Mouse (Mus musculus) erythroblast, embryonic 14.5 days (primary cell): Measurements from ENCODE around the gene Gm10142.

Experiments
- GATA1 ChIP-seq: IDR thresholded peaks from 2 replicates; pipeline ENCODE4 v1.6.1; 2012; ENCODE audit warnings: low read length, inconsistent platforms, mixed read lengths
- TAL1 ChIP-seq: IDR thresholded peaks from 3 replicates; pipeline ENCODE4 v1.6.1; 2012; ENCODE audit warnings: low read length, inconsistent platforms, mixed read lengths

DNA sequence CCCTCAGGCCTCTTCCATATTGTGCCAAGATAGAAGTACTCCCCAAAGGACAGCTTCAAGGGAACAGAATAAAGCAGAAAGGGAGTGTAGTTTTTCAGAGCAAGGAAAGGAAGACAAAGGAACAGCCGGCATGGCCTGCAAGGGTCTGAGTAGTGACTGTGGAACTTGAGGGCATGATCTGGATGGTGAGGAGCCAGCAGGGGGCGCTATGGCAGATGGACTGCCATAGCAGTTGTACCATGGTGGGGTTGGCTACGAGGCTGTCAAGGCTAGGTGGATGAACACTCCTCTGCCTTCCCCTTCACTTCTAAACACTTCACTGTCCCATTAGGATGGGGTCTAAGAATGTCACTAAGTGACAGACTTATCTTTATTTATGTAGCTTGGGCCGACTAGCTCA, 13.6 kb downstream of the Gm10142 start:
- TF ChIP-seq GATA1 (no peak), TAL1 (no peak)
